ENCODE assay signal across 8 mouse cellular contexts in the genomic region with DNA sequence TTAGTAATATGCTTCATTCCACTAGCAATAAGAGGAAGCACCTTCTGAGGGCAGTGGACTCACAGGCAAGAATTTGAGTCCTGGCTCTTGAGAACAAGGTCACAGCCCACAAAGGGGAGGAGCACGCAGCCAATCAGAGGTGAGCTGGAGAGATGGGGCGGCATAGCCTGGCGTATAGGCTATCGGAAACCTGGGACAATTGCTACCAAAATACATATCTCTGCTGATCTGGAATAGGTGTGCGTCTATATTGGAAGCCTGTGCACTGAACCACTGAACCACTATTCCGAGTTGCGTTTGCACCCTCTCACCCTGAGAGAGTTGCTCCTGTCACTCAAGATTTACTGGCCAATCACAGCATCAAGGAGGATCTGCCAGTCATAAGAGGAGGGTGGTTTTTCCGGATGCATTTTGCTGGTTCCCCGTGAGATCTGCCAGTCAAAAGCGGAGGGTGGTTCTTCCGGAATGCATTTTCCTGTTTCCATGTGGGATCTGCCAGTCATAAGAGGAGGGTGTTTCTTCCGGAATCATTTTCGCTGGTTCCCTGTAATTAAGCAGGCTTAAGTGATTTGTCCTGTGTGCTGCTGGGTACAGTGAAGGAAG.
DNase-seq lines count a peak whose midpoint lies in the region; ATAC-seq lines count a peak whose summit lies in the region.
"Not testable (repeated sequence)": the region's sequence is repeated elsewhere in the genome, so short reads cannot be mapped to it uniquely, and the experiment has no call there.

No protein-coding gene starts in this region.

- ATAC-seq in inflammation-experienced regulatory T-cells, adult 6 months = peak; percentile 100
- ATAC-seq in megakaryocyte-erythroid progenitor cell, adult 5-6 weeks (replicated peaks; ENCODE audit: low FRiP score, low TSS enrichment, poor library complexity, severe bottlenecking) = peak; percentile 100

- DNase-seq in adrenal gland, adult (ENCODE audit: inconsistent age in 2 of 2, low spot score in 1 of 2) = peak; percentile 92 to 98
- DNase-seq in embryo, embryonic 10.5 days (ENCODE audit: low spot score) = peak; percentile 87
- DNase-seq in gastrocnemius, postnatal 14 days = peak; percentile 78
- DNase-seq in left cerebral cortex, postnatal 10 days (ENCODE audit: extremely low spot score in 1 of 2, low spot score in 2 of 2) = peak; percentile 87 to 93
- DNase-seq in right cerebral cortex, postnatal 25 days = peak; percentile 88
- DNase-seq in urinary bladder, postnatal 4 days (ENCODE audit: low spot score in 2 of 2) = peak; percentile 74 to 80

- intact Hi-C loops in gastrocnemius, postnatal 14 days (cut with DNase I; ENCODE audit: low total_unique reads); left cerebral cortex, postnatal 10 days (cut with DNase I): not testable (repeated sequence)

Comparison
In these comparisons a context has a peak if more than half of its experiments do, and no peak if none do; other contexts are left out.
1. Peak in every context shown above with its lines: DNase-seq and ATAC-seq.